21 mouse cellular contexts compared by ENCODE assay signal in genomic region chr4:108060774-108061173, GRCm38 (mm10). TPM values are rescaled to one million over a fixed set of nuclear protein-coding genes. Genes with fewer than 3 reads are reported as not detected.
A peak's percentile ranks its signal among the peaks of the same experiment; 100 is the strongest.
DNase-seq lines count a peak whose midpoint lies in the region; ATAC-seq and TF ChIP-seq lines count a peak whose summit lies in the region.
"Had no signal": no experiment of that assay in that cellular context is flagged by ENCODE, and none has a peak within 500 bp of the region (broad histone marks: within the 10 kb centered on the region; RNA-seq: fewer than 3 reads in every experiment).

No protein-coding gene starts in this region.

- H3K36me3 ChIP-seq in hindbrain, embryonic 15.5 days = peaks cover 36% of the 10 kb centered on the region
- H3K36me3 ChIP-seq in hindbrain, embryonic 16.5 days (ENCODE audit: control insufficient read depth, insufficient read depth, low read length) = peaks cover 7% of the 10 kb centered on the region
- H3K36me3 ChIP-seq in forebrain, embryonic 14.5 days (ENCODE audit: control insufficient read depth, insufficient read depth, low read length) = peaks cover 40% of the 10 kb centered on the region
- H3K36me3 ChIP-seq in intestine, postnatal 0 days (ENCODE audit: control insufficient read depth, insufficient read depth) = peaks cover 50% of the 10 kb centered on the region

- H3K27ac ChIP-seq in hindbrain, embryonic 15.5 days (replicated peaks) = no peak overlapping the region
- no peak overlapping the region for H3K27ac ChIP-seq in hindbrain, embryonic 16.5 days (ENCODE audit: low read depth, low read length)
- H3K27ac ChIP-seq in brown adipose tissue, adult 24 weeks (replicated peaks; ENCODE audit: low read depth, low read length) = peak overlapping the region; percentile 47; the same call in 1 of the 2 replicates
- H3K27ac ChIP-seq in forebrain, embryonic 14.5 days (ENCODE audit: low read depth, low read length) = no peak overlapping the region
- no peak overlapping the region for H3K27ac ChIP-seq in intestine, postnatal 0 days (ENCODE audit: low read depth, low read length)
- H3K27ac ChIP-seq: embryonic facial prominence, embryonic 12.5 days; hindbrain, postnatal 0 days; limb, embryonic 10.5 days; macrophage; stomach, embryonic 15.5 days had no signal

- H3K9ac ChIP-seq in hindbrain, embryonic 15.5 days = 0 out of 2 replicates have a peak overlapping the region, but pooled peaks have one; percentile 10
- no peak overlapping the region for H3K9ac ChIP-seq in hindbrain, embryonic 16.5 days (ENCODE audit: low read depth, low read length)
- peak overlapping the region; percentile 2; the same call in 1 of the 2 replicates for H3K9ac ChIP-seq in forebrain, embryonic 14.5 days (ENCODE audit: low read length)
- no peak overlapping the region for H3K9ac ChIP-seq in intestine, postnatal 0 days (ENCODE audit: low read depth, low read length)
- H3K9ac ChIP-seq: embryonic facial prominence, embryonic 12.5 days; liver, postnatal 0 days; stomach, embryonic 15.5 days had no signal

- H3K4me2 ChIP-seq in hindbrain, embryonic 15.5 days = no peak overlapping the region
- H3K4me2 ChIP-seq in hindbrain, embryonic 16.5 days (ENCODE audit: low read length) = no peak overlapping the region
- no peak overlapping the region for H3K4me2 ChIP-seq in forebrain, embryonic 14.5 days (ENCODE audit: low read length)
- no peak overlapping the region for H3K4me2 ChIP-seq in intestine, postnatal 0 days (replicated peaks; ENCODE audit: low read depth)
- H3K4me2 ChIP-seq: embryonic facial prominence, embryonic 12.5 days; heart, embryonic 11.5 days; stomach, embryonic 15.5 days had no signal

- no peak overlapping the region for H3K4me3 ChIP-seq in hindbrain, embryonic 15.5 days
- H3K4me3 ChIP-seq in hindbrain, embryonic 16.5 days (ENCODE audit: low read length) = no peak overlapping the region
- no peak overlapping the region for H3K4me3 ChIP-seq in brown adipose tissue, adult 24 weeks (ENCODE audit: insufficient read depth, low read depth, low read length)
- no peak overlapping the region for H3K4me3 ChIP-seq in forebrain, embryonic 14.5 days (ENCODE audit: low read depth, low read length)
- no peak overlapping the region for H3K4me3 ChIP-seq in intestine, postnatal 0 days (ENCODE audit: low read depth, low read length)
- H3K4me3 ChIP-seq: embryonic facial prominence, embryonic 12.5 days; limb, embryonic 10.5 days; stomach, embryonic 15.5 days had no signal

- H3K27me3 ChIP-seq in hindbrain, embryonic 15.5 days = no peaks in the 10 kb centered on the region
- no peaks in the 10 kb centered on the region for H3K27me3 ChIP-seq in hindbrain, embryonic 16.5 days (replicated peaks; ENCODE audit: control insufficient read depth, insufficient read depth, low read length)
- H3K27me3 ChIP-seq in forebrain, embryonic 14.5 days (replicated peaks; ENCODE audit: control insufficient read depth, insufficient read depth, low read length) = no peaks in the 10 kb centered on the region
- no peaks in the 10 kb centered on the region for H3K27me3 ChIP-seq in intestine, postnatal 0 days (replicated peaks; ENCODE audit: control insufficient read depth, insufficient read depth, low read length)
- H3K27me3 ChIP-seq: embryonic facial prominence, embryonic 12.5 days; stomach, embryonic 15.5 days had no signal

- 71% methylated on average over 4 of the region's 4 CpGs for WGBS in hindbrain, embryonic 15.5 days
- 67% methylated on average over 4 of the region's 4 CpGs for WGBS in hindbrain, embryonic 16.5 days
- WGBS in forebrain, embryonic 14.5 days = 61% methylated on average over 4 of the region's 4 CpGs
- WGBS in intestine, postnatal 0 days = 84% methylated on average over 4 of the region's 4 CpGs

- no peak for ATAC-seq in hindbrain, embryonic 15.5 days (ENCODE audit: low FRiP score, low read depth)
- no peak for ATAC-seq in hindbrain, embryonic 16.5 days
- no peak for ATAC-seq in forebrain, embryonic 14.5 days
- no peak for ATAC-seq in intestine, postnatal 0 days
- ATAC-seq: activated CD4-positive, CD25-positive, alpha-beta regulatory T cell, adult 4 months; hindbrain, postnatal 0 days; intestine, embryonic 16.5 days; liver, postnatal 0 days; lung, postnatal 0 days had no signal

- H3K4me1 ChIP-seq in hindbrain, embryonic 15.5 days (replicated peaks) = no peaks in the 10 kb centered on the region
- H3K4me1 ChIP-seq in hindbrain, embryonic 16.5 days (ENCODE audit: control insufficient read depth, insufficient read depth, low read depth, low read length) = no peaks in the 10 kb centered on the region
- H3K4me1 ChIP-seq in brown adipose tissue, adult 24 weeks (ENCODE audit: control insufficient read depth, insufficient read depth, insufficient read length, low read length) = peaks cover 11% of the 10 kb centered on the region
- H3K4me1 ChIP-seq in forebrain, embryonic 14.5 days (ENCODE audit: control insufficient read depth, insufficient read depth, low read length) = no peaks in the 10 kb centered on the region; the same call in 1 of the 2 replicates
- 0 out of 2 replicates have a peak, but pooled peaks cover 6% of the 10 kb centered on the region for H3K4me1 ChIP-seq in intestine, postnatal 0 days (replicated peaks; ENCODE audit: control insufficient read depth, insufficient read depth, low read length)
- H3K4me1 ChIP-seq: embryonic facial prominence, embryonic 12.5 days; limb, embryonic 10.5 days; stomach, embryonic 15.5 days had no signal

- DNase-seq in cerebellum, postnatal 36 days = peak; percentile 26 to 33
- no peak for DNase-seq in cerebellum, adult 9-11 months
- no peak for DNase-seq in forebrain, embryonic 14.5 days (ENCODE audit: low spot score)
- DNase-seq: adrenal gland, adult 8-10 months; kidney, postnatal 4 days; liver; liver, postnatal 0 days; thymus, postnatal 25 days had no signal

- H3K9me3 ChIP-seq in hindbrain, embryonic 15.5 days = no peaks in the 10 kb centered on the region
- H3K9me3 ChIP-seq in hindbrain, embryonic 16.5 days (ENCODE audit: control insufficient read depth, low read length) = no peaks in the 10 kb centered on the region
- H3K9me3 ChIP-seq in forebrain, embryonic 14.5 days (replicated peaks; ENCODE audit: control insufficient read depth, low read length) = no peaks in the 10 kb centered on the region
- no peaks in the 10 kb centered on the region for H3K9me3 ChIP-seq in intestine, postnatal 0 days (ENCODE audit: control insufficient read depth)
- H3K9me3 ChIP-seq: embryonic facial prominence, embryonic 12.5 days; limb, embryonic 10.5 days; stomach, embryonic 15.5 days had no signal

- TF ChIP-seq CTCF in intestine, postnatal 0 days (IDR thresholded peaks at IDR 0.05; ENCODE audit: low read depth) = no peak

RNA-seq across cellular contexts. Expression of gene Podn, which starts 35.5 kb away (rescaled TPM):
- polyA plus RNA-seq in hindbrain, embryonic 15.5 days (2015; fragmentation: Nextera tagmentation; extraction: Ambion mirVana) = 0.69 and 0.83 TPM in 2 replicates
- polyA plus RNA-seq in hindbrain, embryonic 16.5 days (2015; fragmentation: Nextera tagmentation; extraction: Ambion mirVana) = 0.29 and 0.62 TPM in 2 replicates
- polyA plus RNA-seq in brown adipose tissue, adult 24 weeks (2012; ENCODE audit: insufficient read depth, insufficient read length, missing spikeins) = 11.4 and 19.9 TPM in 2 replicates
- polyA plus RNA-seq in forebrain, embryonic 14.5 days (2014; fragmentation: Nextera tagmentation; extraction: Ambion mirVana) = 0.19 and 0.85 TPM in 2 replicates
- 5.0 and 6.5 TPM in 2 replicates for polyA plus RNA-seq in intestine, postnatal 0 days (2015; fragmentation: Nextera tagmentation; extraction: Ambion mirVana)
- polyA plus RNA-seq: activated CD4-positive, CD25-positive, alpha-beta regulatory T cell, adult 4 months; macrophage had no signal

Comparison
In these comparisons a context has a peak if more than half of its experiments do, and no peak if none do; other contexts are left out.
1. DNase-seq: peak in cerebellum, postnatal 36 days (2 of 2); none in cerebellum, adult 9-11 months (single experiment) and forebrain, embryonic 14.5 days (single experiment).
2. H3K9ac ChIP-seq: peak in hindbrain, embryonic 15.5 days (single experiment) and forebrain, embryonic 14.5 days (single experiment); none in hindbrain, embryonic 16.5 days (single experiment) and intestine, postnatal 0 days (single experiment).